ENCODE assay signal across 13 mouse cellular contexts in genomic region chr2:125452369-125453097, GRCm38 (mm10). TPM values are rescaled to one million over a fixed set of nuclear protein-coding genes. Genes with fewer than 3 reads are reported as not detected.
DNase-seq lines count a peak whose midpoint lies in the region; ATAC-seq and TF ChIP-seq lines count a peak whose summit lies in the region.
"Had no signal": no experiment of that assay in that cellular context is flagged by ENCODE, and none has a peak within 500 bp of the region (broad histone marks: within the 10 kb centered on the region; RNA-seq: fewer than 3 reads in every experiment).

No protein-coding gene starts in this region.

- DNase-seq in heart, adult 2 months = peak in 1 of 2 experiments; percentile 13
- no peak for DNase-seq in heart, postnatal 4 days
- DNase-seq in ovary, postnatal 36 days (ENCODE audit: low spot score) = no peak
- DNase-seq in left cerebral cortex, adult 8-10 months (ENCODE audit: low spot score in 2 of 2) = no peak
- DNase-seq in lung, postnatal 10 days = no peak
- DNase-seq: adrenal gland, adult 2 months had no signal

- no peak for ATAC-seq in megakaryocyte, adult 5-6 weeks (ENCODE audit: poor library complexity, severe bottlenecking)
- no peak for ATAC-seq in hindbrain, embryonic 12.5 days (ENCODE audit: low FRiP score)
- ATAC-seq: CD4-positive, CD25-positive, alpha-beta regulatory T cell, adult 4 months; Patski had no signal

- TF ChIP-seq EP300 in heart, adult 2 months (IDR thresholded peaks at IDR 0.05; ENCODE audit: insufficient read depth, low read depth, low read length) = no peak

- no peaks in the 10 kb centered on the region for H3K27me3 ChIP-seq in heart, adult 2 months (ENCODE audit: control insufficient read depth, insufficient read depth, low read length)
- no peaks in the 10 kb centered on the region for H3K27me3 ChIP-seq in megakaryocyte, embryonic 14.5 days (replicated peaks)
- no peaks in the 10 kb centered on the region for H3K27me3 ChIP-seq in hindbrain, embryonic 12.5 days
- H3K27me3 ChIP-seq: limb, embryonic 13.5 days; Patski had no signal

- peak overlapping the region; percentile 23; the same call in 1 of the 2 replicates for H3K27ac ChIP-seq in heart, adult 2 months
- H3K27ac ChIP-seq in hindbrain, embryonic 12.5 days = peak overlapping the region; percentile 1; the same call in 1 of the 2 replicates
- H3K27ac ChIP-seq: limb, embryonic 13.5 days; stomach, postnatal 0 days had no signal

- H3K79me2 ChIP-seq in heart, adult 2 months (replicated peaks; ENCODE audit: control insufficient read depth, insufficient read depth, low read length) = no peaks in the 10 kb centered on the region

- no peak for TF ChIP-seq POLR2A in heart, adult 2 months (IDR thresholded peaks at IDR 0.05; ENCODE audit: insufficient read depth, low read depth, low read length)

- peaks cover 14% of the 10 kb centered on the region for H3K4me1 ChIP-seq in heart, adult 2 months (ENCODE audit: control insufficient read depth, insufficient read depth, low read length)
- peaks cover 95% of the 10 kb centered on the region for H3K4me1 ChIP-seq in megakaryocyte, embryonic 14.5 days
- peaks cover 10% of the 10 kb centered on the region for H3K4me1 ChIP-seq in hindbrain, embryonic 12.5 days

- no peak overlapping the region for H3K9ac ChIP-seq in heart, adult 2 months (ENCODE audit: low read depth, low read length)
- H3K9ac ChIP-seq in hindbrain, embryonic 12.5 days = no peak overlapping the region
- H3K9ac ChIP-seq: limb, embryonic 13.5 days had no signal

- H3K4me3 ChIP-seq in heart, adult 2 months = no peak overlapping the region
- H3K4me3 ChIP-seq in megakaryocyte, embryonic 14.5 days (replicated peaks) = peak overlapping the region; percentile 81
- H3K4me3 ChIP-seq in hindbrain, embryonic 12.5 days = no peak overlapping the region
- H3K4me3 ChIP-seq: limb, embryonic 13.5 days had no signal

- 35% methylated on average over 6 of the region's 6 CpGs for WGBS in heart, adult 2 months
- WGBS in hindbrain, embryonic 12.5 days = 31% methylated on average over 6 of the region's 6 CpGs

- no peaks in the 10 kb centered on the region for H3K9me3 ChIP-seq in megakaryocyte, embryonic 14.5 days
- H3K9me3 ChIP-seq in hindbrain, embryonic 12.5 days (replicated peaks) = no peaks in the 10 kb centered on the region
- H3K9me3 ChIP-seq: limb, embryonic 13.5 days had no signal

- no peak overlapping the region for H3K4me2 ChIP-seq in hindbrain, embryonic 12.5 days (replicated peaks)
- H3K4me2 ChIP-seq: limb, embryonic 13.5 days had no signal

- TF ChIP-seq CTCF in heart, adult 2 months (IDR thresholded peaks at IDR 0.05) = no peak

- peaks cover 6% of the 10 kb centered on the region; the same call in 1 of the 2 replicates for H3K36me3 ChIP-seq in heart, adult 2 months (ENCODE audit: control insufficient read depth, insufficient read depth, low read length)
- H3K36me3 ChIP-seq in megakaryocyte, embryonic 14.5 days (replicated peaks; ENCODE audit: low read length) = no peaks in the 10 kb centered on the region
- H3K36me3 ChIP-seq in hindbrain, embryonic 12.5 days = no peaks in the 10 kb centered on the region
- H3K36me3 ChIP-seq: limb, embryonic 13.5 days had no signal

- intact Hi-C loops in heart, adult 2 months (cut with DNase I) = loop anchor here (5.0 kb wide), 2 partner anchors 40 to 150 kb away; no protein-coding TSS in a partner anchor

RNA-seq across cellular contexts. Expression of gene Gm9913, which starts 52.4 kb away (rescaled TPM):
- under 1 TPM; 0.21 to 0.23 TPM for total RNA-seq in heart, adult 2 months (2021)
- 0.29 and 0.35 TPM in 2 replicates for polyA plus RNA-seq in heart, adult 2 months (2012; rRNA removed)
- total RNA-seq in heart, postnatal 4 days (2021) = under 1 TPM; 0.57 to 0.65 TPM
- polyA plus RNA-seq in megakaryocyte, embryonic 14.5 days (2012; ENCODE audit: insufficient read depth, low replicate concordance) = not detected in 2 replicates
- not detected in 2 replicates for total RNA-seq in megakaryocyte, adult 5-6 weeks (2015)
- total RNA-seq in megakaryocyte, adult 5-6 weeks (2017) = not detected in 2 replicates
- 0.34 and 0.36 TPM in 2 replicates for polyA plus RNA-seq in hindbrain, embryonic 12.5 days (2016; fragmentation: Nextera tagmentation; extraction: Ambion mirVana)
- total RNA-seq in left cerebral cortex, adult 8-10 months (2022) = under 1 TPM in 3 of 4 experiments, not detected in 1; 0.13 to 0.23 (median 0.14) TPM
- total RNA-seq: adrenal gland, adult 2 months had no signal
- polyA plus RNA-seq: adrenal gland, adult 2 months; CD4-positive, CD25-positive, alpha-beta regulatory T cell, adult 4 months had no signal

RNA-seq across cellular contexts. Expression of gene Fbn1, which starts 55.3 kb away (rescaled TPM):
- total RNA-seq in heart, adult 2 months (2021) = 10 to 100 TPM; 28.8 to 43.9 TPM
- 15.0 and 27.6 TPM in 2 replicates for polyA plus RNA-seq in heart, adult 2 months (2012; rRNA removed)
- 100 to 1,000 TPM; 223 to 241 TPM for total RNA-seq in heart, postnatal 4 days (2021)
- polyA plus RNA-seq in megakaryocyte, embryonic 14.5 days (2012; ENCODE audit: insufficient read depth, low replicate concordance) = not detected in 2 replicates
- total RNA-seq in megakaryocyte, adult 5-6 weeks (2015) = 0.16 and 0.18 TPM in 2 replicates
- total RNA-seq in megakaryocyte, adult 5-6 weeks (2017) = 0.37 TPM in 2 replicates
- polyA plus RNA-seq in hindbrain, embryonic 12.5 days (2016; fragmentation: Nextera tagmentation; extraction: Ambion mirVana) = 14.8 and 18.7 TPM in 2 replicates
- 1 to 10 TPM; 4.7 to 6.3 (median 5.6) TPM for total RNA-seq in left cerebral cortex, adult 8-10 months (2022)
- polyA plus RNA-seq: CD4-positive, CD25-positive, alpha-beta regulatory T cell, adult 4 months had no signal

Comparison
In these comparisons a context has a peak if more than half of its experiments do, and no peak if none do; other contexts are left out.
1. RNA of gene Fbn1, which starts 55.3 kb away (total RNA-seq): 223 to 241 TPM in heart, postnatal 4 days; 28.8 to 43.9 TPM in heart, adult 2 months, 4.7 to 6.3 TPM in left cerebral cortex, adult 8-10 months and 0.16 to 0.37 TPM in megakaryocyte, adult 5-6 weeks; every median in the first group is over 4 times any median in the second.